Mouse (Mus musculus): ENCODE data around the gene Tdrd6. TPM values are rescaled to one million over a fixed set of nuclear protein-coding genes. Genes with fewer than 3 reads are reported as not detected.

Gene Tdrd6
- polyA plus RNA-seq, 1 experiment from 2014 or later = not detected

DNA sequence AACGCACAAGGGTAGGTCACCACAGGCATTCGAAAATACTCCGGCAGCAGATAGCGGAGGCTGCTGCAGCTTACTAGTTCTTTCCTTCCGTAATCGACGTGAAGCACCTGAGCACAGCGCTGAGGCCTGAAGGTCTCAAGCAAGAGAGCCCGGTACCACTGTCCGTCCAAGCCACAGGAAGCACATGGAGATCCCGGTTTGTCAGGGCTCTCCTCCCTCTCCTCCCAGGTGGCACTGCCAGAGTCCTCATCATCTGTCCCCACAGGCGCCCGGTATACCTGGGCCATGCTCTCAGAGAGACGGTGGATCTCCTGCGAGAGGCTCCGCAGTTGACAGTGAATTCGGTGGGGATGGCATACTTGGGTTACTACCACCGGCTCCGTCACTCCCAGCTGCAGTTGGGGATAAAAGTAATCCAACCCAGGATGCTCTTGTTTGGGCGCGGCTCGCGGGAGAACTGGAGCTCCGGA lies 1.0 kb downstream of the Tdrd6 start:
- Histone ChIP-seq H3K9me3 (replicated peaks; ENCODE audit: control insufficient read depth, low read length) (no peaks in the 10 kb centered on the region), H3K36me3 (ENCODE audit: control insufficient read depth, insufficient read depth) (no peaks in the 10 kb centered on the region), H3K4me1 (ENCODE audit: control insufficient read depth, low read depth, low read length) (no peaks in the 10 kb centered on the region), H3K27me3 (ENCODE audit: control insufficient read depth, insufficient read depth, low read depth, low read length) (peaks cover 30% of the 10 kb centered on the region), H3K4me3 (ENCODE audit: low read depth, low read length) (no peak overlapping the region), H3K9ac (ENCODE audit: low read depth, low read length) (no peak overlapping the region), H3K4me2 (ENCODE audit: low read depth, low read length) (0 out of 2 replicates have a peak overlapping the region, but pooled peaks have one; percentile 32), H3K27ac (ENCODE audit: low read length) (no peak overlapping the region)
- WGBS (ENCODE audit: insufficient replicate concordance) = 26% methylated on average over 24 of the region's 24 CpGs
- no peak for ATAC-seq (ENCODE audit: low read depth)

DNA sequence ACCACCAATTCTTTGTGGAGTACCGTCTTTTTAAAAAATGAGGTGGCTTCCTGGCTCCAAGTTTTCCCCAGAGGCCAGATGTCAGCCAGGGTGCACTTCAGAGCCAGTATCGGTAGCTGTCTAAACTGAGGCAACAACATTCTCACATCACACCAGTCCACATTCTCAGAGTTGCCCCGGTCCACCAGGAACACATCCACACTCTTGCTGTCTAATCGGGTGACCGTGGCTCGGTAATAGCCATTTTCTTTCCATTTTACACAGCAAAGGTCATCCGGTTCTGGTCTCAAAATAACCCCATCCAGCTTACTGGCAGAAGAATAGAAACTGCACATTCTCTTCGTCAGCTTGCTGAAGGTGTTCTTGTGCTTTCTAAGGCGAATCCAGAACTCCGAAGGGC lies 1.9 kb downstream of the Tdrd6 start:
- Histone ChIP-seq H3K4me3 (ENCODE audit: low read depth, low read length) (no peak overlapping the region), H3K4me2 (ENCODE audit: low read depth, low read length) (no peak overlapping the region), H3K27ac (ENCODE audit: low read length) (no peak overlapping the region), H3K9ac (ENCODE audit: low read depth, low read length) (no peak overlapping the region), H3K27me3 (ENCODE audit: control insufficient read depth, insufficient read depth, low read depth, low read length) (peaks cover 30% of the 10 kb centered on the region), H3K9me3 (replicated peaks; ENCODE audit: control insufficient read depth, low read length) (no peaks in the 10 kb centered on the region), H3K36me3 (ENCODE audit: control insufficient read depth, insufficient read depth) (no peaks in the 10 kb centered on the region), H3K4me1 (ENCODE audit: control insufficient read depth, low read depth, low read length) (no peaks in the 10 kb centered on the region)
- no peak for ATAC-seq (ENCODE audit: low read depth)
- 69% methylated on average over 10 of the region's 10 CpGs for WGBS (ENCODE audit: insufficient replicate concordance)

DNA sequence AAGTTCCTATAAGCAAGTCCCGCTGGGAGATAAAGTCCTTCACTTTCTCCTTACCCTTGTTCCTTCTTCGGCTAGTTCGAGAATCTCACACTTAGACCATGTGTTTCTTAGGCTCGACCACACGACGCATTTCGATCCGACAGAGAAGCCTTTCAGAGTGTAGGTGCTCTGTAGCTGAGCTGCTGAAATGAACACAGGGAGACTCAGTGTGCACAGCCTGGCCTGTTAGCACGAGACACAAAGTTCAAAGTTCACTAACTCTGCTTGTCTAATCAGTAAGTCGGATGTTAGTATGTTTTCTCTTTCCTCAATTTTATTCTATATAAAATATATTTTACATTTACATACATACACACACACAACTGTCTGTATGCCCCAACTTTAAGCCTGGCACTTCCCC lies 8.0 kb downstream of the Tdrd6 start:
- H3K4me3 ChIP-seq (ENCODE audit: low read depth, low read length) = no peak overlapping the region
- WGBS (ENCODE audit: insufficient replicate concordance) = 70% methylated on average over 10 of the region's 10 CpGs
- no peaks in the 10 kb centered on the region for H3K9me3 ChIP-seq (replicated peaks; ENCODE audit: control insufficient read depth, low read length)
- no peak overlapping the region for H3K27ac ChIP-seq (ENCODE audit: low read length)
- H3K9ac ChIP-seq (ENCODE audit: low read depth, low read length) = no peak overlapping the region
- H3K4me2 ChIP-seq (ENCODE audit: low read depth, low read length) = no peak overlapping the region
- H3K4me1 ChIP-seq (ENCODE audit: control insufficient read depth, low read depth, low read length) = no peaks in the 10 kb centered on the region
- no peaks in the 10 kb centered on the region for H3K36me3 ChIP-seq (ENCODE audit: control insufficient read depth, insufficient read depth)
- ATAC-seq (ENCODE audit: low read depth) = no peak
- H3K27me3 ChIP-seq (ENCODE audit: control insufficient read depth, insufficient read depth, low read depth, low read length) = no peaks in the 10 kb centered on the region

DNA sequence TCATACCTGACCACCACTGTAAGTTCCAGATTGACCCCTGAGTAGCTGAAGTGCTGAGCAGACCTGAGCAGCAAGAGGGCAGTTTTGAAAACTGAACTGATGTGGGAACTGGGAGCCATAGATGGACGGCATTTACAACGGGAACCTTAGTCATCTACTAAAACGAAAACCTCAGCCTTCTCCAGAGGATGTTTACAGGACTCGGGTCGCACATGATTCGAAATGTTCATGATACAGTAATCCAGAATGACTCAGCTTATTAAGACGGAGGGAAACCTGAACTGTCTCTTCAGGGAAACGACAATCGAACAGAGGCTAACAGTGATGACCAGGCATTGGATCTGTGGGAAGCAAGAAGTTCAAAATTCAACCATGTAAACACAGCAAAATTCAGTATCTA lies 10.9 kb downstream of the Tdrd6 start:
- Histone ChIP-seq H3K4me3 (ENCODE audit: low read depth, low read length) (no peak overlapping the region), H3K27me3 (ENCODE audit: control insufficient read depth, insufficient read depth, low read depth, low read length) (no peaks in the 10 kb centered on the region), H3K4me2 (ENCODE audit: low read depth, low read length) (no peak overlapping the region), H3K9ac (ENCODE audit: low read depth, low read length) (no peak overlapping the region), H3K27ac (ENCODE audit: low read length) (no peak overlapping the region), H3K9me3 (replicated peaks; ENCODE audit: control insufficient read depth, low read length) (no peaks in the 10 kb centered on the region), H3K36me3 (ENCODE audit: control insufficient read depth, insufficient read depth) (no peaks in the 10 kb centered on the region), H3K4me1 (ENCODE audit: control insufficient read depth, low read depth, low read length) (no peaks in the 10 kb centered on the region)
- WGBS (ENCODE audit: insufficient replicate concordance) = 60% methylated on average over 9 of the region's 9 CpGs
- no peak for ATAC-seq (ENCODE audit: low read depth)

DNA sequence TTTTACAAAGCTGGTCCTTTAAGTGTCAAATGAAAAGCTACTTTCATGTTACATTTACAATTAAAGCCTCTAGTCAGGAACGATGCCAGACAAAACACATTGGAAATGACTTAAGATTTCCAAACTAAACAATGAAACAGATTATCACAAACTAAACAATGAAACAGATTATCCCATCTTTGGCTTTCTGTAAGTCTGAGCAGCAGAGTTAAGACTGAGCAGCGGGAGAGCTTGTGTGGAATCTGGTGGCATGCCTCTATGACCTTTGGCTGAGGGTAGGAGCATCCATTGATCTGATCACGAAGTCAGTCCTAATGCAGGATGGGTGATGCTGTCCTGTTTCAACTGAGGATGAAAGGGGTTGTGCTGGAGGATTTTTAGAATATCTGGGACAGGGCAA lies 17.9 kb downstream of the Tdrd6 start:
- no peak overlapping the region for H3K9ac ChIP-seq (ENCODE audit: low read depth, low read length)
- no peaks in the 10 kb centered on the region for H3K27me3 ChIP-seq (ENCODE audit: control insufficient read depth, insufficient read depth, low read depth, low read length)
- H3K4me2 ChIP-seq (ENCODE audit: low read depth, low read length) = no peak overlapping the region
- no peak overlapping the region for H3K27ac ChIP-seq (ENCODE audit: low read length)
- 44% methylated on average over 3 of the region's 3 CpGs for WGBS (ENCODE audit: insufficient replicate concordance)
- H3K36me3 ChIP-seq (ENCODE audit: control insufficient read depth, insufficient read depth) = no peaks in the 10 kb centered on the region
- H3K9me3 ChIP-seq (replicated peaks; ENCODE audit: control insufficient read depth, low read length) = no peaks in the 10 kb centered on the region
- no peak for ATAC-seq (ENCODE audit: low read depth)
- no peaks in the 10 kb centered on the region for H3K4me1 ChIP-seq (ENCODE audit: control insufficient read depth, low read depth, low read length)
- H3K4me3 ChIP-seq (ENCODE audit: low read depth, low read length) = no peak overlapping the region

DNA sequence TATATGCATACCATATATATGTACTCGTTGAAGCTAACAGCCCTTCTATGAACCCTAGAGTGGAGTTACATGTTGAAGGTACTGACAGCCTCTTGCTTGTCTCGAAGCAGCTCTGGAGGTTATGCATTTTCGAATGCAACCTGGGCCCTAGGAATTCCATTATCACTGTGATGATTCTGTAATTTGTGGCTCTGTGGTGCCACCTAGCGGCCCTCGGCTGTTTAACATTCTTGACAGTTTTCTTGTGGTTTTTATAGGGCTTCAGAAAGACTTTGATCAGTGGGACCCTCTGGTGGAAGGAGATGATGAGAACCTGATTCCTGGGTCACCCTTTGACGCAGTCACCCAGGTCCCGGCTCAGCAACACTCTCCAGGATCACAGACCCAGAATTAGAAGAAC lies 18.5 kb downstream of the Tdrd6 start:
- no peak overlapping the region for H3K4me2 ChIP-seq (ENCODE audit: low read depth, low read length)
- no peaks in the 10 kb centered on the region for H3K9me3 ChIP-seq (replicated peaks; ENCODE audit: control insufficient read depth, low read length)
- H3K4me1 ChIP-seq (ENCODE audit: control insufficient read depth, low read depth, low read length) = no peaks in the 10 kb centered on the region
- no peak overlapping the region for H3K9ac ChIP-seq (ENCODE audit: low read depth, low read length)
- no peak overlapping the region for H3K4me3 ChIP-seq (ENCODE audit: low read depth, low read length)
- no peaks in the 10 kb centered on the region for H3K27me3 ChIP-seq (ENCODE audit: control insufficient read depth, insufficient read depth, low read depth, low read length)
- no peak for ATAC-seq (ENCODE audit: low read depth)
- 20% methylated on average over 7 of the region's 7 CpGs for WGBS (ENCODE audit: insufficient replicate concordance)
- no peak overlapping the region for H3K27ac ChIP-seq (ENCODE audit: low read length)
- H3K36me3 ChIP-seq (ENCODE audit: control insufficient read depth, insufficient read depth) = no peaks in the 10 kb centered on the region

DNA sequence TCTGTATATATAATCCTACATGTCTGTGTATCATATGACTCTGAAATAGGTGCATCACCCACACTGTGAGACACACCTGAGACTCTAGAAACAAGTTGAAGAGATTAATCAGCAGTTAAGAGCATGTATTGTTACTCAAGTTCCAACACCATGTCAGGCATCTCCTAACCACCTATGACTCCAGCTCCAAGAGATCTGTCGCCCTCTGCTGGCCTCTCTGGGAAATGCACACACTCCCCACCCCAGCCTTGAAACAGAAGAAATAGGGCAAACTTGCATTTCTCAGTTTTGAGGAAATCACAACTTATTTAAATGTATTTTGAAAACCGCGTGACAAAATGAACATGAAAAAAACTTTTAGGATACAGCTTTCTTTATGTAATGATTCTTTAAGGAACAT lies 23.4 kb downstream of the Tdrd6 start:
- Histone ChIP-seq H3K27me3 (ENCODE audit: control insufficient read depth, insufficient read depth, low read depth, low read length) (no peaks in the 10 kb centered on the region), H3K4me2 (ENCODE audit: low read depth, low read length) (no peak overlapping the region), H3K36me3 (ENCODE audit: control insufficient read depth, insufficient read depth) (no peaks in the 10 kb centered on the region), H3K27ac (ENCODE audit: low read length) (no peak overlapping the region), H3K9ac (ENCODE audit: low read depth, low read length) (no peak overlapping the region), H3K9me3 (replicated peaks; ENCODE audit: control insufficient read depth, low read length) (no peaks in the 10 kb centered on the region), H3K4me1 (ENCODE audit: control insufficient read depth, low read depth, low read length) (no peaks in the 10 kb centered on the region), H3K4me3 (ENCODE audit: low read depth, low read length) (no peak overlapping the region)
- ATAC-seq (ENCODE audit: low read depth) = no peak
- WGBS (ENCODE audit: insufficient replicate concordance) = 5% methylated on average over 3 of the region's 3 CpGs

DNA sequence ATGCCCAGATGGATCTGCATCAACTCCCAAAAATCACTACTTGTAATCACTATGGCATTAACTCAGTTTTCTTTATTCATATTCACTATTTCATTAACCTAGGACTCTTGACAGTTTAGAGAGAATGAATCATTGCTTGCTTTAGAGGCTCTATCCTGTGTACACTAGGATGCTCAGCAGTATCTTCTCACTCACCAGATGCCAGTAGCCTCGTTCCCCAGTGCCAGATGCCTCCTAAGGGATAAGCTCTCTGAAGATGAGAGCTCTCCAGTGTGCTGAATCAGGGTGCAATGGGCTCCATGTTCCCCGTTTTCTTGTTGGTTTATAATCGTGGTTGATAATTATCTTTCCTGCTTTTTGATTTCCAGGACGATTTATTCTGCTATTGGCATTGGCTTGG lies 31.4 kb downstream of the Tdrd6 start:
- H3K27me3 ChIP-seq (ENCODE audit: control insufficient read depth, insufficient read depth, low read depth, low read length) = no peaks in the 10 kb centered on the region
- H3K27ac ChIP-seq (ENCODE audit: low read length) = no peak overlapping the region
- ATAC-seq (ENCODE audit: low read depth) = no peak
- H3K36me3 ChIP-seq (ENCODE audit: control insufficient read depth, insufficient read depth) = no peaks in the 10 kb centered on the region; the same call in 1 of the 2 replicates
- no peaks in the 10 kb centered on the region for H3K4me1 ChIP-seq (ENCODE audit: control insufficient read depth, low read depth, low read length)
- WGBS (ENCODE audit: insufficient replicate concordance) = 38% methylated on average over 4 of the region's 4 CpGs
- no peak overlapping the region for H3K9ac ChIP-seq (ENCODE audit: low read depth, low read length)
- H3K4me2 ChIP-seq (ENCODE audit: low read depth, low read length) = no peak overlapping the region
- no peak overlapping the region for H3K4me3 ChIP-seq (ENCODE audit: low read depth, low read length)
- H3K9me3 ChIP-seq (replicated peaks; ENCODE audit: control insufficient read depth, low read length) = no peaks in the 10 kb centered on the region

DNA sequence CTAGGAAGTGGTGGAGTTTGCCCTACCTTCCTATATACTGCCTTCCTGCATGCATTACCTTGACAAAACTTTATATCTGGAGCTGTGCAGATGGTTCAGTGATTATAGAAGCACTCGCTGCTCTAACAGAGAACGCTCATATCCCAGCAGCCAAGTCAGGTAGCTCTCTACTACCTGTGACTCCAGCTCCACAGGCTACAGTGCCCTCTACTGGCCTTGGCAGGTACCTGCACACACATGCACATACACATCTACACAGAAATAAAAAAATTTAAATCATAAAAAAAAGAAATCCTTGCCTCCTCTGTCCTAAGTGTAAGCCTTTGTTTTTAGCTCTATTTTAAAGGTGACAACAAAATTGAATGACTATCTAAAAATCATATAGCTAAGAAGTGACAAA lies 32.4 kb downstream of the Tdrd6 start:
- H3K4me1 ChIP-seq (ENCODE audit: control insufficient read depth, low read depth, low read length) = no peaks in the 10 kb centered on the region
- no peak for ATAC-seq (ENCODE audit: low read depth)
- no peaks in the 10 kb centered on the region for H3K27me3 ChIP-seq (ENCODE audit: control insufficient read depth, insufficient read depth, low read depth, low read length)
- no peaks in the 10 kb centered on the region for H3K9me3 ChIP-seq (replicated peaks; ENCODE audit: control insufficient read depth, low read length)
- H3K27ac ChIP-seq (ENCODE audit: low read length) = no peak overlapping the region
- H3K4me2 ChIP-seq (ENCODE audit: low read depth, low read length) = no peak overlapping the region
- 80% methylated on average over 2 of the region's 2 CpGs for WGBS (ENCODE audit: insufficient replicate concordance)
- H3K36me3 ChIP-seq (ENCODE audit: control insufficient read depth, insufficient read depth) = no peaks in the 10 kb centered on the region; the same call in 1 of the 2 replicates
- H3K9ac ChIP-seq (ENCODE audit: low read depth, low read length) = no peak overlapping the region
- no peak overlapping the region for H3K4me3 ChIP-seq (ENCODE audit: low read depth, low read length)

Measured in liver, embryonic 16.5 days (tissue).